Mouse (Mus musculus) G1E (cell line): ENCODE data around the gene Dclre1b.

ENCODE experiments used
- CTCF ChIP-seq: IDR thresholded peaks from 2 replicates; pipeline ENCODE4 v1.5.1; 2012; ENCODE audit warnings: low read depth, low read length, inconsistent platforms, mixed read lengths
- GATA1 ChIP-seq: IDR thresholded peaks from 2 replicates; pipeline ENCODE4 v1.6.1; 2012; ENCODE audit warnings: borderline replicate concordance, low read length, inconsistent platforms, mixed read lengths

DNA sequence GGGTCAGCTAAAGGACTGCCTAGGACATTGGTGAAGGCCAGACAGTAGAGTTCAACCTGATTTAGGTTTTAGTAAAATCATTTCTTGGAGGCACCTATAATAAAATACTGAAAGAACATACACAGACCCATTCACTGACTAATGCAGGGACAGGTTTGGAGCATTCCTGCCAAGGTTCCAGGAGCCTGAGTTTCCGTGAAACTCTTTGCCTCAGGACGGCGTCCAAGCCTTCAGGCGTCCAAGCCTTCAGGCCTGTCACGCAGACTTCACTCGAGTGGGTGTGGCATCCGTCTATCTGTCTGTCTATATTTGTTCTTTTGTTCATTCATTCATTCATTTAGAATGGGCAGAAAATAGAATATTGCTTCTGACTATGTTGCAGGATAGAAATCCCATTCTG lies 21.9 kb upstream of the Dclre1b start:
- no peak for TF ChIP-seq CTCF
- TF ChIP-seq GATA1 = no peak
